Mouse (Mus musculus) midbrain, embryonic 10.5 days (tissue): ENCODE measurements around the gene B3gnt2. TPM values are rescaled to one million over a fixed set of nuclear protein-coding genes. Genes with fewer than 3 reads are reported as not detected.
"Not testable (repeated sequence)": the region's sequence is repeated elsewhere in the genome, so short reads cannot be mapped to it uniquely, and the experiment has no call there.

ENCODE experiments used
- DNase-seq: peaks from one replicate; pipeline ENCODE4 v3.0.0-alpha.2; 2017; ENCODE audit warnings: low spot score
- H3K27ac ChIP-seq: fragments of 300-500 bp; sonication (generic); replicated peaks from 2 replicates; pipeline ENCODE4 v1.5.1; 2016; ENCODE audit warnings: mild to moderate bottlenecking
- H3K27me3 ChIP-seq: fragments of 300-500 bp; sonication (generic); 2 replicates; pipeline ENCODE4 v1.6.1; 2016; ENCODE audit warnings: low read depth, mild to moderate bottlenecking; ENCODE audit not compliant: poor library complexity, severe bottlenecking
- H3K36me3 ChIP-seq: fragments of 300-500 bp; sonication (generic); 2 replicates; pipeline ENCODE4 v1.6.1; 2016; ENCODE audit warnings: mild to moderate bottlenecking, moderate library complexity
- H3K4me1 ChIP-seq: fragments of 300-500 bp; sonication (generic); 2 replicates; pipeline ENCODE4 v1.6.1; 2016
- H3K4me3 ChIP-seq: fragments of 300-500 bp; sonication (generic); 2 replicates; pipeline ENCODE4 v1.5.1; 2016; ENCODE audit warnings: mild to moderate bottlenecking, moderate library complexity
- H3K9me3 ChIP-seq: fragments of 300-500 bp; sonication (generic); replicated peaks from 2 replicates; pipeline ENCODE4 v1.6.1; 2016; ENCODE audit warnings: mild to moderate bottlenecking
- WGBS: fragments of 180-500 bp; shearing (Covaris S2); methylation state at CpG from one replicate; pipeline ENCODE4 v1.1.7; 2016; 5-methylcytosine and 5-hydroxymethylcytosine counted together
- polyA plus RNA-seq: library from polyadenylated mRNA; unstranded; fragments of >200 nt; fragmentation: Nextera tagmentation; extraction: Ambion mirVana; gene quantifications from 2 replicates; pipeline ENCODE4 v1.2.1, GENCODE M21; 2016

The B3gnt2 gene
- polyA plus RNA-seq, 1 experiment from 2014 or later = 2.7 TPM

- Histone ChIP-seq H3K4me3 (no peak overlapping the region), H3K27me3 (peaks cover 23% of the 10 kb centered on the region), H3K9me3 (peaks cover 16% of the 10 kb centered on the region), H3K4me1 (peaks cover 20% of the 10 kb centered on the region), H3K27ac (peak overlapping the region; percentile 40; the same call in 1 of the 2 replicates), H3K36me3 (no peaks in the 10 kb centered on the region)
- peak; percentile 56 for DNase-seq
- WGBS = 25% methylated on average over 7 of the region's 7 CpGs
Measured at GRCm38 (mm10) chr11:22741998-22742626, 118.6 kb downstream of the B3gnt2 start.

- H3K27ac ChIP-seq = peak overlapping the region; percentile 40; the same call in 1 of the 2 replicates
- DNase-seq = no peak
- 76% methylated on average over 3 of the region's 3 CpGs for WGBS
Measured at GRCm38 (mm10) chr11:22741436-22741835, 119.3 kb downstream of the B3gnt2 start.

GRCm38 (mm10) chr11:22739497-22740288, 121.1 kb downstream of the B3gnt2 start:
- no peaks in the 10 kb centered on the region for H3K9me3 ChIP-seq
- H3K4me1 ChIP-seq = peaks cover 20% of the 10 kb centered on the region
- no peaks in the 10 kb centered on the region for H3K36me3 ChIP-seq
- H3K27me3 ChIP-seq = peaks cover 17% of the 10 kb centered on the region
- H3K27ac ChIP-seq = no peak overlapping the region
- WGBS = 84% methylated on average over 5 of the region's 5 CpGs
- H3K4me3 ChIP-seq = no peak overlapping the region
- no peak for DNase-seq

More at GRCm38 (mm10) chr11:22741436-22741835, 119.3 kb downstream of the B3gnt2 start:
- Histone ChIP-seq H3K36me3 (no peaks in the 10 kb centered on the region), H3K9me3 (peaks cover 15% of the 10 kb centered on the region), H3K4me3 (no peak overlapping the region), H3K27me3 (peaks cover 20% of the 10 kb centered on the region), H3K4me1 (peaks cover 20% of the 10 kb centered on the region)

GRCm38 (mm10) chr11:22736521-22737225, 124.1 kb downstream of the B3gnt2 start:
- H3K27me3 ChIP-seq = peaks cover 17% of the 10 kb centered on the region
- peaks cover 9% of the 10 kb centered on the region for H3K4me1 ChIP-seq
- H3K9me3 ChIP-seq = no peaks in the 10 kb centered on the region
- DNase-seq = no peak
- no peak overlapping the region for H3K27ac ChIP-seq
- H3K36me3 ChIP-seq = no peaks in the 10 kb centered on the region
- 87% methylated on average over 7 of the region's 7 CpGs for WGBS
- no peak overlapping the region for H3K4me3 ChIP-seq

GRCm38 (mm10) chr11:22735128-22735527, 125.6 kb downstream of the B3gnt2 start:
- WGBS = 87% methylated on average over 5 of the region's 5 CpGs
- not testable (repeated sequence) for H3K36me3 ChIP-seq, H3K27ac ChIP-seq, H3K4me3 ChIP-seq, H3K9me3 ChIP-seq, DNase-seq, H3K4me1 ChIP-seq, H3K27me3 ChIP-seq

GRCm38 (mm10) chr11:22733936-22734335, 126.8 kb downstream of the B3gnt2 start:
- Histone ChIP-seq H3K36me3 (no peaks in the 10 kb centered on the region), H3K4me1 (no peaks in the 10 kb centered on the region)
- 92% methylated on average over 6 of the region's 6 CpGs for WGBS

GRCm38 (mm10) chr11:22732907-22733306, 127.9 kb downstream of the B3gnt2 start:
- Histone ChIP-seq H3K36me3 (no peaks in the 10 kb centered on the region), H3K4me1 (no peaks in the 10 kb centered on the region)
- 90% methylated on average over 4 of the region's 4 CpGs for WGBS

More at GRCm38 (mm10) chr11:22733936-22734335, 126.8 kb downstream of the B3gnt2 start:
- DNase-seq = no peak
- no peaks in the 10 kb centered on the region for H3K27me3 ChIP-seq
- H3K4me3 ChIP-seq = no peak overlapping the region
- no peak overlapping the region for H3K27ac ChIP-seq
- H3K9me3 ChIP-seq = no peaks in the 10 kb centered on the region

GRCm38 (mm10) chr11:22723096-22723495, 137.7 kb downstream of the B3gnt2 start:
- Histone ChIP-seq H3K27me3 (no peaks in the 10 kb centered on the region), H3K4me3 (no peak overlapping the region), H3K36me3 (no peaks in the 10 kb centered on the region), H3K27ac (no peak overlapping the region), H3K4me1 (no peaks in the 10 kb centered on the region), H3K9me3 (no peaks in the 10 kb centered on the region)
- DNase-seq = no peak
- WGBS = 95% methylated on average over 2 of the region's 2 CpGs

More at GRCm38 (mm10) chr11:22732907-22733306, 127.9 kb downstream of the B3gnt2 start:
- H3K9me3 ChIP-seq = no peaks in the 10 kb centered on the region
- H3K4me3 ChIP-seq = no peak overlapping the region
- DNase-seq = no peak
- H3K27me3 ChIP-seq = no peaks in the 10 kb centered on the region
- no peak overlapping the region for H3K27ac ChIP-seq

- no peak overlapping the region for H3K27ac ChIP-seq
- no peak for DNase-seq
- H3K4me3 ChIP-seq = no peak overlapping the region
- no peaks in the 10 kb centered on the region for H3K4me1 ChIP-seq
- H3K36me3 ChIP-seq = no peaks in the 10 kb centered on the region
- H3K9me3 ChIP-seq = no peaks in the 10 kb centered on the region
- 88% methylated on average over 2 of the region's 2 CpGs for WGBS
- no peaks in the 10 kb centered on the region for H3K27me3 ChIP-seq
Measured at GRCm38 (mm10) chr11:22720096-22720495, 140.7 kb downstream of the B3gnt2 start.

- no peaks in the 10 kb centered on the region for H3K9me3 ChIP-seq
- H3K36me3 ChIP-seq = no peaks in the 10 kb centered on the region
- 83% methylated on average over 4 of the region's 4 CpGs for WGBS
- no peaks in the 10 kb centered on the region for H3K4me1 ChIP-seq
- no peaks in the 10 kb centered on the region for H3K27me3 ChIP-seq
- no peak for DNase-seq
- H3K27ac ChIP-seq = no peak overlapping the region
- no peak overlapping the region for H3K4me3 ChIP-seq
Measured at GRCm38 (mm10) chr11:22719570-22719969, 141.2 kb downstream of the B3gnt2 start.

GRCm38 (mm10) chr11:22718036-22718435, 142.7 kb downstream of the B3gnt2 start:
- Histone ChIP-seq H3K36me3 (no peaks in the 10 kb centered on the region), H3K27ac (no peak overlapping the region), H3K4me3 (no peak overlapping the region), H3K9me3 (no peaks in the 10 kb centered on the region), H3K27me3 (no peaks in the 10 kb centered on the region), H3K4me1 (no peaks in the 10 kb centered on the region)
- WGBS = 96% methylated on average over 7 of the region's 7 CpGs
- no peak for DNase-seq

- H3K27ac ChIP-seq = no peak overlapping the region
- no peaks in the 10 kb centered on the region for H3K4me1 ChIP-seq
- no peak for DNase-seq
- WGBS = 91% methylated on average over 3 of the region's 3 CpGs
- no peaks in the 10 kb centered on the region for H3K36me3 ChIP-seq
- no peak overlapping the region for H3K4me3 ChIP-seq
- no peaks in the 10 kb centered on the region for H3K9me3 ChIP-seq
- no peaks in the 10 kb centered on the region for H3K27me3 ChIP-seq
Measured at GRCm38 (mm10) chr11:22711327-22711726, 149.4 kb downstream of the B3gnt2 start.
